Mouse (Mus musculus): ENCODE results near the gene Gm527. TPM values are rescaled to one million over a fixed set of nuclear protein-coding genes. Genes with fewer than 3 reads are reported as not detected.

Gm527 gene
- not detected in 2 replicates for total RNA-seq (2014; fragmentation: Nextera tagmentation)
- 0.73 and 3.9 TPM in 2 replicates for total RNA-seq (2017)

DNA sequence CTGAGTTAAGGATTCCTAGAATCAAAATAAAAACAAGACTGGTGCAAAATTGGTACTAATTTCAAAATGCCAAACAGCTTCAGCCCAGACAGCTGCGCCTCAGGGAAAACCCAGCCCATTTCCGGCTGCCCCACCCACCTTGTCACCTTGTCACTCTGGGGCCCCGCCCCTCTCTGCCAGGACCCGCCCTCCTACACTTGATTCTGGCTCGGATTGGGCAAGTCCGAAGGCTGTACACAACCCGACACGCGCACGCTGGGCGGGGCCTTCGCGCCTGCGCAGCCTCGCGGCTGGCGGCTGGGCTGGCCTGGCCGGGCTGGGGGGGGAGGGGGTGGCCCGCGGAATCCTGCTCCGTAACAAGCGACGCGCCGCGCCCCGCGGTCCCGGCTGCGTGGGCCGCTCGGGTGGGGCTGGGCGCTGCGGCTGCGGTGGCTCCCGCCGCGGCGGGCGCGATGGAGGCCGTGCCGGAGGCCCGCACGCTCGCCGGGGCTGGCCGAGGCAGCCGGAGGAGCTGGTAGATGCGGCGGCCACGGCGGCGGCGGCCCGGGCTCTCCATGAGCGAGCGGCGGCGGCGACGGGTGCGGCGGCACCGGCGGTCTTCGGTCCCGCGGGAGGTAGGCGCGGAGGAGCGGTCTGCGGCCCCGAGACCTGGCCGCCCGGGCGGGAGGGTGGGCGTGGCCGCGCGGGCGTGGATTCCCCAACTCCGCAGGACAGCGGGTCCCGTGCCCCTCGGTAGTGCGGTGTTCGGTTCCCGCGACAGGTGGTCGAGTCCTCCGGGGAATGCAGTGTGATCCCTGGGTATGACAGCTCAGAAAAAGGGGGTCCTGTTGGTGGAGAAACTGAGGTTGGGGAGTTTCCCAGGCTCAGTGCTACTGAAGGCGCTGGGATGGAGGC, at the start of gene Gm527:
TSS of gene Gm527 (plus strand) at position 329 of the 894 bp plus-strand sequence.
- ATAC-seq (replicated peaks; ENCODE audit: poor library complexity, severe bottlenecking) = peak; percentile 100

DNA sequence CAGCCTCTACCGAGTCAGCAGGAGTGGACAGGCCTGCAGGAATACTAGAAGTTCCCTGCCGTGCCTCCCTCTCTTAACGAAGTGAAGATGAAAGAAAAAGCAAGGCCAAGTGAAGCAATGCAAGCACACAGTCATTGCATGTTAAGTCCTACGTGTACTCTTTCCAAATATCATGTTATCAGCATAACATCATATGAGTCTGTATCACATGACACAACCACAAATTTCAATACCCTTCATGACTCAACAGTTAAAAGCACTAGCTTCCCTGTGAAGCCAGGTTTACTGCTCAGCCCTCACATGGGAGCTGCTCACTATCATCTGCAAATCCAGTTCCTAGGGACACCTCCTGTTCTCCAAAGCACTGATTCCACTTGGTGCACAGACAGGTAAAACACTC, 46.6 kb upstream of the Gm527 start:
- ATAC-seq (replicated peaks; ENCODE audit: poor library complexity, severe bottlenecking) = no peak

DNA sequence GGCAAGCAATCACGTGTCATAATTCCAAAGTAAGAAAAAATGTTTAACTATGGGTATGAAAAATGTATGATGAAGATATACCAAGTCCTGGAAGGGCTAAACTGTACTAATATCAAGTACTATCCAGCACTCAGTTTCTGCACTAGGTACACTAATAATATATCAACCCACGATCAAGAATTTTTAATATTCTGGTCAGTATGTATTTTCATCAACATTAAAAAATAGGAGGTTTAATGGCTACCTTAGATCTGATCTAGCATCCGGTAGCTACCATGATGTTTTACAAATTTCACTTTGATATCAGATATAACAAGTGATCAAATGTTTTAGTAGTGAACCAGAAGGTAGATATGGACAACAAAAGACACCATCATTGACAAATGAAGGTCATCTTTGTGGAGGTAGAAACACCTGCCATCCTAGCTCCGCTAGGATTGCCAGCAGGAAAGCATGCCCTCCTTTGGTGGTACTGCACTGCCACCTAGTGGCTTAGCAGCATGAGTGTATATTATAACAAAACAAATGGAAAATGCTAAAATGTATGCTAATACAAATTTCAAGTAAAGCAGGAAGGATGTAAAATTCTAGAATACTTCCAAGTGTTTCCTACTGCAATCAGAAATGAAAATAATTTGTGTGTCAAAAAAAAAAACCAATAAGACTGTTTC, 20.5 kb upstream of the Gm527 start:
- ATAC-seq (replicated peaks; ENCODE audit: poor library complexity, severe bottlenecking) = peak; percentile 81

DNA sequence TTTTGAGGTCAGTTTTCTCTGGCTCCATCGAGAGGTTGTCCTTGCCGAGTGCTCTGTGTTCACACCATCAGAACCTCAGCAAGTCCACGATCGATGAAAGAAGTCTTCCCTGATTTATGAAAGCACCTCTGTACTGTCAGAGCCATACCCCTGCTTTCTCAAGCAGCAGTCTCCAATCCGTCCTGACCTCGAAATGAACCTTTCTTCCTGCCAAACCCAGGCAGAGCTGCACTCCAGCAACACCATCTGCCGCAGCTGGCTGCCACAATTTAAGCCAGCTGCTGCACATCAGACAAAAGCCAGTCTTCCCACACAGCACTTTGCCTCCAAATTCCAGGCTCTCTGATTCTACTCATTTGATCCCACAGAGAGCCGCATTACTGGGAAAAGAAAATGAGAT, 15.2 kb upstream of the Gm527 start:
- ATAC-seq (replicated peaks; ENCODE audit: poor library complexity, severe bottlenecking) = no peak

DNA sequence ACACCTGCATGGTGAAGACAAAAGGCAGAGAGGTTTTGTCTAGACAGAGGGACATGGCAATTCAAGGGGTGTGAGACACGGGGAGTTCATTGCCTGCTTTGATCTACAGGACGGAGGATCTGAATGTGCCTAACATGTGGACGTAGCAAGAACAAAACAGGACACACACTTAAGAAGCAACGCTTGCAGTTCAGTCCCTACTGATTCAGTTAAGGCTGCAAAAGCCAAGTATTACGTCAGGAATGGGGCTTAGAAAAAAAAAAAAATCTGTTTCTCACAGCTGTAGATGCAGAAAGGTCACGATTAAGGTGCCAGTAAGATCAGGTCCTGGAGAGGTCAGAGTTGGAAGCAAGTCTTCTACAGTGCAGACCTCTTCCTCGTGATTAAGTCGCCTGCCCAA, 14.5 kb upstream of the Gm527 start:
- ATAC-seq (replicated peaks; ENCODE audit: poor library complexity, severe bottlenecking) = no peak

DNA sequence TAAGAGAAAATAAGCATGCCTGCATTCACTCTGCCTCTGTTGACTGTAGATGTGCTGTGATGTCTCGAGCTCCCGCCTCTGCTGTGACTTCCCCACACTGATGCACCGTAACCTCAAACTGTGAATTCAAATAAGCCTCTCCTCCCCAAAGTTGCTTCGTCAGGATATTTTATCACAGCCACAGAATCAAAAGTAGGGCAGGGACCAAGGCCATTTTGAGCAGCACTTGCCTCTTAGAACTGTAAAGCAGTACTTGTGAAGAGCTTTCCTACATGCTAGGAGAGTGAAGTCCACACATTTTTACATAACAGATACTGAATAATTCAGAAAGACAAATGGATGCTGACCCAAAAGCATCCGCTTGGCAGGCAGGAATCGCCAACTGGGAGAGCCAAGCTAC, 4.7 kb upstream of the Gm527 start:
- ATAC-seq (replicated peaks; ENCODE audit: poor library complexity, severe bottlenecking) = no peak

DNA sequence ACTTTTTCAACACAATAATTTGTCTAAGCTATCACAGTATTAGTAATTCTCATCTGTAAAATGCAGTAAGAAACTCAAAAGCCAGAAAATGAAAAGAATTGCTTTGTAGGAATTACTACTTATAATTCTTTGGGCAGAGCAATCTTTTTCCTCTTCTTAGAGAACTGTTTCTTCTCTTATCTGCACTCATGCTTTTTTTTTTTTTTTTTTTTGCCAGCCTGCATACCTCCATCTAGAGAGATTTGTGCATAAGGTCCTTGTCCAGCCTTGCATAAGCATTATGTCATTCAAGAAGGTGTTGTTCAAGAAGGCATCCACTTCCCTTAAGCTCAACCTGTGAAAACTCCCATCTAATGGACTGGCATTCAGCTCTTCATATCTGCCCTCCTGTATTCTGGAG, 971 bp upstream of the Gm527 start:
- ATAC-seq (replicated peaks; ENCODE audit: poor library complexity, severe bottlenecking) = no peak

DNA sequence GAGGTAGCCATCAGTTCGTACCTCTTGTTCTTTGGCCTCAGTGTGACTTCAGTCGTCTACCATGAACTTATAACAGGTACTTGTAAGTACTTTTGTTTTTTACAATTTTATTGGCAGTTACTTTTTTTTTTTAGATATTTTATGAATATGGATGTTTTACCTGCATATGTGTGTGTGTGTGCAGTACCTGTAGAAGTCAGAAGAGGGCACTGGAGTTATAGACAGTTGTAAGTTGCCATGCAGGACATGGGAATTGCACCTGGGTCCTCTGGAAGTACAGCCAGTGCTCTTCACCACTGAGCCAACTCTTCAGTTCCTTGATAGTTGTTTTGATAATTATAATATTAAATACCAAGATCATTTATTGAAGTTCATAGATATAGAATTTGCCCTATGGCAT, 19.8 kb downstream of the Gm527 start:
- ATAC-seq (replicated peaks; ENCODE audit: poor library complexity, severe bottlenecking) = peak; percentile 79

DNA sequence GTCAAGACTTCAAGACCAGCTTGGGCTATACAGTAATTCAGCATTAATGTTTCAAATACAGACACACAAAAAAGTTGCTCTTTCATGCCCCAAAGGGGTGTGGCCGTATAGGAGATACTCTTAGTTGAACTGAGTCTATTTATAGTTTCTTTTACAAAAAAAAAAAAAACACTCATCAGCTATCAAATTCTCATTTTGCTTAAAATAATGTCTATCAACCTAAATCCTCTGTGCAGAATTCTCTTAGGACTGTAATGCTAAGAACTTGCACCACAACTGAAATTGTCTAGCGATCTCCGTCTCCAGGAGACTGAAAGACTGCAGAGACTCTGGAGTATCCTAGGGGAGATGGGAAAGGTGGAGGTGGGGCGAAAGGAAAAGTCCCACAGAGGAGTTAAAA, 46.9 kb downstream of the Gm527 start:
- no peak for ATAC-seq (replicated peaks; ENCODE audit: poor library complexity, severe bottlenecking)

DNA sequence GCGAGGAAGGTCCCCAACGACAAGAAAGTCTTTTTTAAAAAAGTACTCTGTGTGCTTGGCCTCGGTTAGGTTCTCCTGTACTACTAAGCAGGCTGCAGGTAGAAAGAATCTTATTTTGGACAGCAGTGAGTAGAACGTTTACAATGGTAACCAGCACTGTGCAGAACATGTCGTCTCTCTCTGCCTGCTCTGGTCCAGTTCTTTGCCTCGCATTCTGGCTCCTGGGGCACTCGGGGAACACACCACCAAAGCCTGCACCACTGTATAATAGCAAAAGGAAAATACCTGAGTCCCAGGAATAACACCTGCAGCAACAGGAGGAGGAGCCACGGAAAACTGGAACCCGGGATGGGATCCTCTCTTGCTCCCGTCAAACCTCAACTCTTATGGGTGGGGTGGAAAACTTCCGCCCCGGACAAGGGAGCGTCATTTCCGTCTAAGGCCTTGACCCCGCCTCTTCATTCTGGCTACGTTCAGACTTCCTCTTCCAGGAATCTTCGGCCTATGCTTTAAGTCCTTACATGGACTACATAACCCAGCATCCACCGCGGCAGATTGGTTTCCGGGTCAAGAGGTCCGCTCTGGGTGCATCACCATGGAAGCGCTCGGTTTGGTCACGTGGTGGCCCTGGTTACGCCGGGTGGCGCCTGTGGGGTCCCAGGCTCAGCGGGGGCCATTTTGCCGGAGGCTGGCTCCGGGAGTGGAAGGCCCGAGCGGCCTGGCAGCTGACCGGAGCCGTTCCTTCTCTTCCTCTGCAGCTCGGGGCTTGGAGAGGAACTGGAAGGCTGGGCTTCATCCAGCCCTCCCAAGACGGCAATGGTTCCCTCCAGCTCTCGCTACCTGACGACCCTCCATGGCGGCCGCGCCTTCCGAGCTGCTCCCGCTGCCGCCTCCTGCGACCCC, 47.7 kb downstream of the Gm527 start, which contains the start of the genes Klhl28 and Togaram1:
TSS of gene Klhl28 (minus strand) at position 411 of the 903 bp plus-strand sequence.
TSS of gene Togaram1 (plus strand) at position 681 of the 903 bp plus-strand sequence.
- peak; percentile 88 for ATAC-seq (replicated peaks; ENCODE audit: poor library complexity, severe bottlenecking)

DNA sequence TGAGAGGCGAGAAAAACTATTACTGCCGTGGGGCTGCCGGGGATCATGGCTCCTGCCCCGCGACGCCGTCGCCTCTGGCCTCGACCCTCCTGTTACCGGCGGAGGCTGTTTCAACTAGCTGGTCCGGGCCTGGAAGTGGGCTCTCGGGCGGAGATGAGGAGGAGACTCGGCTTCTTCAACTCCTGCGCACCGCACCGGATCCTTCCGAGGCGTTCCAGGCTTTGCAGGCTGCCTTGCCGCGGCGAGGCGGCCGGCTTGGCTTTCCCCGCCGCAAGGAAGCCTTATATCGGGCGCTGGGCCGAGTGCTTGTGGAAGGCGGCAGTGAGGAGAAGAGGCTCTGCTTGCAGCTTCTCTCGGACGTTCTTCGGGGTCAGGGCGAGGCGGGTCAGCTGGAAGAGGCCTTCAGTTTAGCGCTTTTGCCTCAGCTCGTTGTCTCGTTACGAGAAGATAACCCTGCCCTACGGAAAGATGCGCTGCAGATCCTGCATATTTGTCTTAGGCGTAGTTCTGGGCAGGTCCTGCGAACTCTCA, 48.5 kb downstream of the Gm527 start:
- ATAC-seq (replicated peaks; ENCODE audit: poor library complexity, severe bottlenecking) = peak; percentile 21

DNA sequence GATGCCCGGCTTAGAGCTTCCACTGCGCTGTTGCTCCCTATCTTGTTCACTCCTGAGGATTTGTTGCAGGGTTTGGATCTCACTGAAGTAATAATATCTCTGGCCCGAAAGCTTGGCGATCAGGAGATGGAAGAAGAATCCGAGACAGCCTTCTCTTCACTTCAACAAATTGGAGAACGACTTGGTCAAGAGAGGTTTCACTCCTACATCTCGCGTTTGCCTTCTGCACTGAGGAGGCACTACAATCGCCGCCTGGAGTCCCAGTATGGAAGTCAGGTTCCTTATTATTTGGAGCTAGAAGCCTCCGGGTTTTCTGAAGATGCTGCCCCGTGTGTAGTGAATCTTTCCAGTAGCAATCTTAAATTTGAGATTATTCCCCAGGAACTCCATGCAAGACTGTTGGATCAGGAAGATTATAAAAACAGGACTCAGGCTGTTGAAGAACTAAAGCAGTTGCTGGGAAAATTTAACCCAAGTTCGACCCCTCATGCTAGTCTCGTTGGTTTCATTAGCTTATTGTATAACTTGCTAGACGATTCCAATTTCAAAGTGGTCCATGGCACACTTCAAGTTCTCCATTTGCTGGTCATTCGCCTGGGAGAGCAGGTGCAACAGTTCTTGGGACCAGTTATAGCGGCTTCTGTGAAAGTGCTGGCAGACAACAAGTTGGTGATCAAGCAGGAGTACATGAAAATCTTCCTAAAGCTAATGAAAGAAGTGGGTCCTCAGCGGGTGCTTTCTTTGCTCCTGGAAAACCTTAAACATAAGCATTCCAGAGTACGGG, 49.1 kb downstream of the Gm527 start:
- peak; percentile 16 for ATAC-seq (replicated peaks; ENCODE audit: poor library complexity, severe bottlenecking)

DNA sequence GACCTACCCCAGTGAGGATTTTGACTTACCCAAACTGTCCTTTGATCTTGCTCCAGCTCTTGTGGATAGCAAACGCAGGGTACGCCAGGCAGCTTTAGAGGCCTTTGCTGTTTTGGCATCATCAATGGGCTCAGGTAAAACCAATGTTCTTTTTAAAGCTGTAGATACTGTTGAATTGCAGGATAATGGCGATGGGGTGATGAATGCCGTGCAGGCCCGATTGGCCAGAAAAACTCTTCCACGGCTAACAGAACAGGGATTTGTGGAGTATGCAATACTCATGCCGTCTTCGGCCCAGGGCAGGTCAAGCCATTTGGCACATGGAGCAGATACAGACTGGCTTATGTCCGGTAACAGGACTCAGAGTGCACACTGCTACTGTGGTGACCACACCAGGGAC, 49.8 kb downstream of the Gm527 start:
- ATAC-seq (replicated peaks; ENCODE audit: poor library complexity, severe bottlenecking) = no peak

DNA sequence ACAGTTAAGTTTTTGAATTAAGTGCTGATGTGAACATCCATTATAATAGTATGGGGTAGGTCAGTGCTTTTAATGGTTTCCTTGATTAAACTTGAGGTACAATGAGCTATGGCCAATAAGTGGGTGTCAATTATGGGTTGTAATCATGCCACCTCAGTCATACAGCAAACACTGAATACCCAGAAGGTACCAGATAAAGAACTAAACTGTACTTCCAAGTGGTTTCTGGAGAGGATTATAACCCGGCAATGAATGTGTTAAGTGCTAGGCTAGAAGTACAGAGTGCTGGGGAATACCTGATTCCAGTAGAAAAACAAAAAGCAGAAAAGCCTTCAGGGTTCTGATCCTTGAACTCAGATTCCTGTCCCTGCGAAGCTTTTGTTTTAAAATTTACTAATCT, 50.4 kb downstream of the Gm527 start:
- no peak for ATAC-seq (replicated peaks; ENCODE audit: poor library complexity, severe bottlenecking)

DNA sequence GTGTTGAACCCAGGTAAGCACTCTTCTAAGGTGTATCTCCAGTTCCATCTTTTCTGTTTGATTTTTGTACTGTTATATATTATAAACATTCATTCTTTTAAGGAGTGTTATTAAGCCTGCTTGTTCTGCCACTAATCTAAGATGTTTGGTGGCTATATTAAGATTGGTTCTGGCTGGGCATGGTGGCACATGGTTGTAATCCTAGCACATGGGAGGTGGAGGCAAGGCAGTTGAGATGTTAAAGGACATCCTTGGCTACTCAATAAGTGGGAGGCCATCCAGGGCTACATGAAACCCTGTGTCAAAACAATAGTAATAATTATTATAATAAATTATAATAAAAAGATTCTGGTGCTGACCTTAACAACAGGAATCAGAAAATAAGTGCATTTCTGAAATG, 53.7 kb downstream of the Gm527 start:
- ATAC-seq (replicated peaks; ENCODE audit: poor library complexity, severe bottlenecking) = no peak

DNA sequence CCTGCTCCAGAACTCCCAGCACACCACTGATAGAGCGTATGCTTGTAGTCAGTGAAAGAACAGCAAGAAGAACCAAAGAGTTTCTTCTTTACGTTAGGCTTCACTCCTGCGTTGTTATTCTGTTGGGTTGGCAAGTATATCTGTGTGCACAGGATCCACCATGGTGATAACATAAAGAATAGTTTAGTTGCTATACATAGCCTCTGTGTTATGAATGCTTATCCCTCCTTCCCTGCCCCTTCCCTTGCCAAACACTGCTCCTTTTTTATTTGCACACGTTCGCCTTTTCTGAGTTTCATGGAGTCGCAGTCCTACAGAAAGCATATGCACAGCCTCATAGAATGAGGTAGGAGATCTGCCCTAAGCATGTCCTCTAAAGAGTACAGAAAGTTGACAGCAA, 54.4 kb downstream of the Gm527 start:
- ATAC-seq (replicated peaks; ENCODE audit: poor library complexity, severe bottlenecking) = no peak
